Mouse (Mus musculus) mouse trophoblast stem cell (cell line): Measurements from ENCODE around the gene Ace.
"Not testable (repeated sequence)": the region's sequence is repeated elsewhere in the genome, so short reads cannot be mapped to it uniquely, and the experiment has no call there.

ENCODE experiments used
- in situ Hi-C, 2 experiments: fragments of 300-500 bp; cut with MseI, MboI; formaldehyde crosslinking; loops; 2 replicates in 1 of 2; 3 replicates in 1 of 2; pipeline ENCODE4 v1.15.1; 2025

The Ace gene

DNA sequence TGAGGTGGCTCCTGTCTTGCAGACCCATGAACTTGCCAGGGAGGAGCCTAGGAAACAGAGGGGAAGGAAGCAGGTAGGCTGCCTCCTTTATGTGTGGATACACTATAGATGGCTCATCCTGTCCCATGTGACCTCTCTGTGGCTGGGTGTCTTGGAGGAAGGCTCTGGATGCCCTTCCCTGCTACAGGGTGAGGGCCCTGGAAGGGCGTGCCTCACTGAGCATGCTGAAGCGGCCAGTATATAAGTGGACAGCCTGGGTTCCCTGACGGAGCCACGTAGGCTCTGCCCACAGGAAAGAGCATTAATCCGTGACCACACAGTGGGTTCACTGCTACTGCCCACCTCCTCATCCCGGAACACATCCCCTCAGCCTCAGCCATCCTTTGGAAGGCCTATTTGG lies 21.7 kb downstream of the Ace start:
- in situ Hi-C loops: no loop called here

DNA sequence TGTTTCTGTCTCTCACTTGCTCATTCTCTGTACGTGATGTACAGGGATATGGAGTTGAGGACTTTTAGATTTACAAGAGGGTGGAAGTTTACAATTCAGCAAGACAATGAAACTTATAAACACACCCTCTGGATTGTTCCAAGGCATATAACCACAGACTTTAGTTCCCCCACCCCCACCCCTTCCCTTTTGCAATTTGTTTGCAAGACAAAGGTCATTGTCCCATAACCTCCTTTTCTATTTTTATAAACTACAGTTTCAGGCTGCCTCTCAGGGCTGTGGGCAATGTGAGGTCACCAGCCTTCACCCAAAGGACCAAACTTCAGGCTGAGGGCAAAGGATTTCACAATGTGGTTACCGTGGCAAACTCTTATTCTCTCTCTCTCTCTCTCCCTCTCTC lies 22.5 kb downstream of the Ace start:
- in situ Hi-C loops: no loop called here

DNA sequence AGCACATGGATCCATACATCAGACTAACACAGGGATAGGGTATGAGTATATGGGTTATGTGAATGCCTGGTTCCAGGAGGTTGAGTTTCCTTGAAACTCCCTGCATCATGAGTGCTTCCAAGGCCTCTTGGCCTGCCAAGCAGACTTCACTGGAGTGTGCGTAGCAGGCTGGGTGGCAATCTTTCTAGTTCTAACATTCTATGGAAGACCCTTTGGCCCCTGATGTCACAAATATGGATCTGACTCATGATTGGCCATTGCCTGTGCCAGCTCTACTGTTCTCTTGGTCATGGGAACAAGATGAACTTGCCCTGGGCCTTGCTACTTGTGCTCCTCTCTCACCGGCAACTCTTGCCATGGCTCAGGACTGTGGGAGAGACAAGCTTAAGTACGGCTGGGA lies 26.6 kb downstream of the Ace start, which contains the start of gene Ace3:
Gene Ace3 (plus strand): TSS at position 301 of the 400 bp plus-strand sequence.
- in situ Hi-C loops: no loop called here

DNA sequence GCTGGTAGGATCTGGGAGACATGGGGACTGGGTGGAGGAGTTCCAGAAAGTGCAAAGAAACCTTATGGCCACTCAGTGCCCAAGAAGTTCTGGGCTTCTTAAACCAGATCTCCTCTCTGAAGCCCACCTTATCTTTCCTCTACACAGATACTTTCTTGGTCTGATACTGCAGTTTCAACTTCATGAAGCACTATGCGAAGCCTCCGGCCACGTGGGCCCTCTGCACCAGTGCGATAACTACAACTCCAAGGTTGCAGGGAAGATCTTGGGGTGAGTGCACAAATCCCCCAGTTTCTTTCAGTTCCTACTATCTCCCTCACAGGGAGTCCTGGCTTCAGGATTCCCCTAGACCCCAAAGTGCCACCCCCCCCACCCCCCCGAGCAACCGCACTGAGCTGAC lies 32.3 kb downstream of the Ace start:
- in situ Hi-C loops: no loop called here

DNA sequence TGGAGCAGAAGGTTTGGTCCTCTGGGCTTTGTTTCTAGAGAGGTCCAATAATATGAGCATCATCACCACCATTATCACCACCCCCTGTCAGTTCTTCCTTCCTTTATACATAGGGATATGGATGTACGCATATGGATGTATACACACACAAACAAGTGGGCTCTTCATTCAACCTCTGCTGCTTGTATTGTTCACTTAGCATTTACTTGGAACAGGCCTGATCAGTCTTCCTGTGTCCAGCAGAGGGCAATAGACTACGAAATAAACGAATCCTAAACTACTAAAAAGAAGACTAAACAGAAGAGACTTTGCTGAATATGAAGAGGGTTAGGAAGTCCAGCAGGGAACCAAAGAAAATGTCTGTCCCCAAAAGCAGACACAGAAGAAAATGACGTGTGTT lies 34.0 kb downstream of the Ace start:
- in situ Hi-C loops: no loop called here

DNA sequence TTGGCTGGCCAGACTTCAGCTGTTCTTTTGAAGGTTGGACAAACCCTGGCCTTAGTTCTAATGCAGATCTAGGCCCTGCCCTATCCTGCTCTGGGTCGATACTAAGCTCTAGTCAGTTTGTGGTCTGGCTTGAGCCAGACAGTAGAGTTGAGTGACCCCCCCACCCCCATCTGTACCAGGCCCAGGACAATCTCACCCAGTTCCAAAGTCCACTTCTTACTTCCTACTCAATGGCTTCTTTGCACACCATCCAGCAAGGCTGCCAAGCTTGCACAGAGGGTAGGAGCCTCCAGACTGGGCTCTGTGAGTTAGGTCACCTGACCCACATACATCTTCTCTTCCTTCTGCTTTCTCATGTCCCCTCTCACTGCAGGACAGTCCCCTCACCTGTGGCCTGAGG lies 36.8 kb downstream of the Ace start:
- in situ Hi-C loops: no loop called here

DNA sequence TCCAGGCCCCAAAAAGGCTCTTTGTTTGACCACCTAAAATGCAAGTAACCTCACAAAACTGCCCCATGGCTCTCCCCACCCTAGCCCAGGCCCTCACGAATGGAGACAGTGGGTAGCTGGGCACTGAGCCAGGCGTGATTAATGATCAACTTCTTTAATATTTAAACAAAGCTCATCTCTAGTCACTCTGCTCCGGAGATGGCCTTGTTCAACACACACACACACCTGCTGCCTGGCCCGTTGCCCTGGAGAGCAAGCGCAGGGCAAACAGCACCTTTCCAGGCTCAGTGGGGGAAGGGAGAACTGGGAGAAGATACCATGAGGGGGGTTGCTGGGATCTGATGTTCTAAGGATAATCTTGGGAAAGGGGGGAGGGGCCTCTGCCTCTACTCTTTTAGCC lies 38.2 kb downstream of the Ace start:
- in situ Hi-C loops: no loop called here

DNA sequence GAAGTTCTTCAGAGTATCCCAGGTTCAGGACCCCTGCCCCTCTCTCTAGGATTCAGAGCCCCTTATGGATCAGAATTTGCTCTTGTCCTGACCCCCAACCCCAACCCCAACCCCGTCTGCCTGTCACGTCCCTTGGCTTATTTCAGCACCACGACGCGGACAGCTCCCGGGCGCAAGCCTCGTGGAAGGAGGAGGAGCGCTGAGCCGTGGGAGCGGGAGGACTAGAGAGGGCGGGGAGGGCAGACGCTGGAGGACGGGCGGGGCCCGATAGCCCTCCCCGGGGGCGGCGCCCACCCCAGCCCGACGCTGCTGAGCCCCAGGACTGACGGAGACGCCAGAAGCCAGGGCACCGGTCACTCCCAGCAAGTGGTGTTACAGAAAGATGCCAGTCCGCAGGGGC lies 40.1 kb downstream of the Ace start, which contains the start of gene Kcnh6:
Gene Kcnh6 (plus strand): TSS at position 304 of the 400 bp plus-strand sequence.
- in situ Hi-C loops: no loop called here

DNA sequence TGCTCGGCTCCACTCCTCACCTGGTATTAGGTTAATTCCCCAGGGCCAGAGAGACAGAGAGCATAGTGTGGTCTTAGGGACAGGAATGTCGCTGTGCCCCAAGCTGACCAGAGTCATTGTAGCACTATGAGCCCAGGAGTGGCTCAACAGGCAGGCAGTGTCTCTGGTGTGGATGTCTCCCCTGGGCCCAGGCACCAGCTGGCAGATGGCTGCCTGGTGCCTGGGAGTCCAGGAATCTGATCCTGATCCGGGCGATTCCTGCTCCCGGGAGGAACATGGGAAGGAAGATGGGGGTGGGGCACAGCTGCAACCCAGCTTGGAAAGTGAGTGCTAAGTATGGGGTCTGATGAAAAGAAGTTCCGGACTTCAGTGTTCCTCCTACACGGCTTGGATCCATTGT lies 45.0 kb downstream of the Ace start:
- in situ Hi-C loops: no loop called here

DNA sequence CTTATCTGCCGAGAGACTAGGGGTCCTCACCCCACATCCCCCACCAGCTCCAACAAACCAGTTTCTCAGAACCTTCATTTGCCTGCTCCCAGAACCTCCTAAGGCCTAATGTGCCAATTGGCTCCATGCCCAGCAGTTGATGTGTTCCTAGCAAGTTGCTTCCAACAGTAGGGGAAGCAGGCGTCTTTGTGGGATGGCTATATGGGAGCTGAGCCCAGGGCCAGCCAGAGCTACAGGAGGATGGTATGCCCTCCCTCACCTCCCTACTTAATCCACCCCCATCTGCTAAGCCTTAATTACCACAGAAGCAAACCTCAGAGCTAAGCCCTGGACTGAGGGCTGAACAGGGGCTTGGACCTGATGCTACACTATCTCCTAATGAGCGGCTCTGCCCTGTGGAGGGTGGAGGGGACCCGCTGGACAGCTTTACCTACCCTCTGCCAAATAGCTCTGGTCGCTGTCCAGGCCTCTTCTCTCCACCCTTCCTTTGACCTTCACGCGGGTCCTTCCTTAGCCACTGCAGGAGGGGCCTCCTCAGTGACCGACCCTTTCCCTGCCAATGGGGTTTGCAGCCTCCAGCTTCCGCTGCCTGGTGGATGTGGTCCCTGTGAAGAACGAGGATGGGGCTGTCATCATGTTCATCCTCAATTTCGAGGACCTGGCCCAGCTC lies 45.9 kb downstream of the Ace start:
- in situ Hi-C loops: no loop called here

DNA sequence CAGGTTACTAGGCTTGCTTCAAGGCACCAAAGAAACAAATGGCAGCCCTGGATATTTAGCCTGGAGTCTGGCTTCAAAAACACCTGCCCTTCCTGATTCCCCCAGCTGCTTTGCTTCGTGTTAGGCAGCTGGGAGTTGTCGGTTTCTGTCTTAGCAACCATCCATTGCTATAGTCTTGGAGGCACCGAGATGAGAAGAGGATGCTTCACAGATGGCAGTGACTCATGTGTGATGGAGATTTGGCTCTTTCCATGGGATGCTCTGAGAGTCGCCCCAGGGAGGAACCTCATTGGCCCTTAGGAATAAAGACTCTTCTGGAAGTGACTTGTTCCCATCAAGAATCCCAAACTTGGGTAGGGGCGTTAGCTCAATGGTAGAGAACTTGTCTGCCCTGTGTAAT lies 48.7 kb downstream of the Ace start:
- in situ Hi-C loops: no loop called here

DNA sequence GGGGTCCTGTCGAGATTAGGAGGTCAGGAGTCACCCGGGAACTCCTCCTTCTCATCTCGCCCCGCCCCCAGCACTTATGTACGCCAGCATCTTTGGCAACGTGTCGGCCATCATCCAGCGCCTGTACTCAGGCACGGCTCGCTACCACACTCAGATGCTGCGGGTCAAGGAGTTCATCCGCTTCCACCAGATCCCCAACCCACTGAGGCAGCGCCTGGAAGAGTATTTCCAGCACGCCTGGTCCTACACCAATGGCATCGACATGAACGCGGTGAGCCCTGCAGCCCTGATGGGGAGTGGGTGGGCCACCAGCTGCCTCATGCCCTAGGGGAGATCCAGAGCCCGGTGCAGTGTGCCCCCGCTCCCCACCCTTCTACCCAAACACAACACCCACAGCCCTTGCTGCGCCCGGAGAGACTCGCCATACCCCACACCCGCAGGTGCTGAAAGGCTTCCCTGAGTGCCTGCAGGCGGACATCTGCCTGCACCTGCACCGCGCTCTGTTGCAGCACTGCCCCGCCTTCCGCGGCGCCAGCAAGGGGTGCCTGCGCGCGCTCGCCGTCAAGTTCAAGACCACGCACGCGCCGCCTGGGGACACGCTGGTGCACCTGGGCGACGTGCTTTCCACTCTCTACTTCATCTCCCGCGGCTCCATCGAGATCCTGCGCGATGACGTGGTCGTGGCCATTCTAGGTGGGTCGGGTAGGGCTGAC lies 52.5 kb downstream of the Ace start:
- in situ Hi-C loops: loop anchor here in 1 of 2 experiments (5.0 kb wide), 1 partner anchor 93 kb away; no protein-coding TSS in a partner anchor

DNA sequence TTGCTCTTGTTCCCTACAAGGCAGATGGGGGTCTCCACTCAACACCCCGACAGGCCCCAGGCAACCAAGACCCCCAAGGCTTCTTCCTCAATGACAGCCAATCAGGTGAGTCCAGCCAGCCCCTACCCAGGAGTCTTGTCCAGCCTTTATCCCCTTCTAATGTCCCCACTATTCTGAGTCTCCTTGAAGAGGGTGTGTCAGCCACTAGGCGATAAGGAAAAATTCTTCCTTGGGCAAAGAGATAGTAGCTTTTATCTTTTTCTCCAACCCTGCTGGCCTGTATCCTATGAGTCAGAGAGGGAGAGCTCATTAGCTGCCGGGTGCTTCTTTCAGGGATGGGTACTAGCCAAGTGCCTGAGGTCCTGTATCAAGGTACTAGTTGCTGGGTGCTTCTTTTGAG lies 58.0 kb downstream of the Ace start:
- in situ Hi-C loops: no loop called here

DNA sequence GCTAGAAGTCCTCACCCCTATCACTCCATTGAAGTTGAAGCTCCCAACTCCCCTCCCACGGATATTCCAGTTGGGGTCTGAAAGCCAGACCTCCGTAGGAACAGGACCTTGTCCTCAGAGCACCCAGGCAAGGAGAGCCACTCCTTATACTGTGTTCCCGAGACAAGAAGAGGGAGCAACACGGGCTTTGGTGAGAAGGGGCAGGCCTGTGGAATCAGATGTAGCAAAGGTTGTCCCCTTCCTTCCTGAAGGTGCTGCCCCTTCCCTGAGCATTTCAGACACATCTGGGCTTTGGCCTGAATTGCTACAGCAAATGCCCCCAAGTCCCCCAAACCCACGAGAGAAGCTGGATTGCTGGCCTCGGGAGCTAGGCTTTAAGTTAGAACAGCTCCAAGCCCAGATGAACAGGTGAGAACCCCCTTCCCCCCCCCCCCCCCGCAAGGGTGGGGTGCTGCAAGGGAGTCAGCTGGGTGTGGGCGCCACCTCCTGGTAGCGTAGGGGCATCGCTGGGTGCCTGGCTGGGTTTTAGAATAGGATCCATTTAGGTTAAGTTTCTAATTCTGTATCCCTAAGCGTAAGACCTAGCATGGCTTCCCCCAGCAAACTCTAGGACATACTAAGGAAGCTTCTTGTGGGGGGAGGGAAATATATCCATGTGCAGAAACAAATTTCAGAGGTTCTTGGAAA lies 58.9 kb downstream of the Ace start:
- in situ Hi-C loops: no loop called here

DNA sequence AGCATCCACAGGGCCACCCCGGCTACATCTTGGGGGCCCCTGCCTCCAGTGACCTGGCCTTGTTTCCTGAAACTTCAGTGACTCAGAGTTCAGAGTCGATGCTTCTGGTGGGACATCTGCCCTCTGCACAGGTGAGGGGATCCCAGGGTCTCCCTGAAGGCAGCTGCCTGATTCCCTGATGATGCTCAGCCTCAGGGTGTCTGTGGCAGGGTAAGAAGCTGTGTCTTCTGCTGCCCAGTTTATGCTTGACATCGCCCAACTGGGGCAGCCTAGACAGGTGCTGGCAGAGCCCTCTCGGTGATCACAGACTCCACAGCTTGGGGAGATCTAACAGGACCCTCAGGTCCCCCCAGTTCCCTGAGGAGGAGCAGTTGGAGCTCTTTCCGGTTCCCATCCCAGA lies 59.9 kb downstream of the Ace start:
- in situ Hi-C loops: no loop called here

DNA sequence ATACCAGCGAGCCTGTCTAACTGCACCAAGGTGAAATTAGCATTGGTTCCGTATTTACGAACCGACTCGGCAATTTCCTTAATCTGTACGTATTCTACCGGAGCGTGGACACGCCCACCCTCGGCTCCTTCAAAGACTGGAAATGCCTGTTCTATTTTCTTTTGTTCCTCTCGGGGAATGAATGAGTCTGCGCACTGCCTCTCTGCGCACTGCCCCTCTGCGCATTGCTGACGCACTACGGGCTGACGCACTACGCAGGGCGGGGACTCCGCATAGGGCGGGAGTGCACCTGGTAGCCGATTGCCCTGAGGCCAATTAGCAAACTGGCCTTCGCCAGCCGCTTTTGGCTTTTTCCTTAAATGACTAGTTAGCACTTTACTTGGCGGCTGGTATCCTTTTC lies 64.3 kb downstream of the Ace start:
- in situ Hi-C loops: not testable (repeated sequence)

DNA sequence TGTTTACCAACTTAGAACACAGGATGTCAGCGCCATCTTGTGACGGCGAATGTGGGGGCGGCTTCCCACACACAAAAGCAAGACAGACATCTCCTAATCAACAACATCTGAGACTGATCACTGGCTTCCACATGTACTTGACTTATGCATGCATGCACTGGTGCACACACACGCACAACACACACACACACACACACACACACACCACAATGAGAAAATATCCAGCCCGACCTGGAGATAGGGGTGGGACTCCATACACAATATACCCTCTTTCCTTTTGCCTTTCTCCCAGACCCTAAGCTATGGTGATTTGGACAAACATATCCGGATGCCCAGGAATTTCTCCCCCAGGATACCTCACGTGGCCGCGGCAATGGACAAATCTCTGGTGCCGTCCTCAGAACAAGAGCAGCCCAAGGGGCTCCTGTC lies 65.8 kb downstream of the Ace start:
- in situ Hi-C loops: no loop called here

DNA sequence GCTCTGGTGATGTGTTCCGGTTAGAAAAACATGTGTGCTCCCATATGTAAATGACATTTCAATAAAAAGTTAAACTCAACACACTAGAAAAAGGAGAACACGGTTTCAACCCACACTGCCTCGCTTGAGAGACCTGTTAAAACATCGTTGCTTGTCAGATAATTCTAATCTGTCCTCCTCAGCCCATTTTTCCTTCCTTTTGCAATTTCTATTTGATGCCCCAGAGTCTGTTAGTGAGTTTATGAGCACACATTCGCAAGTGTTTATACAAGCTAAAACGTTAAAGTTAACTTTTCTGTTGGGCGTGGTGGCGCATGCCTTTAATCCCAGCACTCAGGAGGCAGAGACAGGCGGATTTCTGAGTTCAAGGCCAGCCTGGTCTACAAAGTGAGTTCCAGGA lies 67.2 kb downstream of the Ace start:
- in situ Hi-C loops: no loop called here

DNA sequence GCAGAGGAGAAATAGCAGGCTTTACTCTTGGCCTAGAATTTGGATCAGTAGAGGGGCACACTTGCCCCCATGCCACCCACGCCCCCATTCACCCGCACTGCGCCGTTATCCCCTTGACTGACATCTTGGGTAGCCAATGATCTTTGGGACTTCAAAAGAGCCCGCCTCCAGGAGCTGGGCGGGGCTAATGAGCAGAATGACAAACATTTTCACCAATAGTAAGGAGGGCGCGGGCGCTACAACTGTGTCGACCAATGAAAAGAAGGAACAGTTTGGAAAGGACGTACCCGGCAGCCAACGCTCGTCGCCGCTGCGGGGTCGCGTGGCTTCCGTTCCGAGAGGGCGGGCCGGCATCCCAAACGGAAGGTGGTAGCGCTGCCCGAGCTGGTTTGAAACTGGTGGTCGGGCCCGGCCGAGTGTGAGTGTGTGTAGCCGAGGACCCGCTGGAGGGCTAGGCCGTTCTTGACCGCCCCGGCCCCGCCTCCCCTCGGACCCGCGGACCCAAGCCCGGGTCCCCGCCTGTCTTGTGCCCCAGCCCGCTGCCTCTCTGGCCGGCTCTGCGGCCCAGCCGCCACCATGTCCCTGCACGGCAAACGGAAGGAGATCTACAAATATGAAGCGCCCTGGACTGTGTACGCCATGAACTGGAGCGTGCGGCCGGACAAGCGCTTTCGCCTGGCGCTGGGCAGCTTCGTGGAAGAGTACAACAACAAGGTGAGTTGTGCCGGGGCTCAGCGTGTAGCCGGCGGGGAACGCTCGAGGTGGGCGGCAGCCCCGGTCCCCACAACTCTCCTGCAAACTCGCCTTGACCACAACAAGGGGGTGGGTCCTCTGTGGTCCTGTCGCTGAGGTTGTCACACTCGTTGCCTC lies 69.0 kb downstream of the Ace start, which contains the start of gene Dcaf7:
Gene Dcaf7 (plus strand): TSS at position 325 of the 870 bp plus-strand sequence.
- in situ Hi-C loops: no loop called here

DNA sequence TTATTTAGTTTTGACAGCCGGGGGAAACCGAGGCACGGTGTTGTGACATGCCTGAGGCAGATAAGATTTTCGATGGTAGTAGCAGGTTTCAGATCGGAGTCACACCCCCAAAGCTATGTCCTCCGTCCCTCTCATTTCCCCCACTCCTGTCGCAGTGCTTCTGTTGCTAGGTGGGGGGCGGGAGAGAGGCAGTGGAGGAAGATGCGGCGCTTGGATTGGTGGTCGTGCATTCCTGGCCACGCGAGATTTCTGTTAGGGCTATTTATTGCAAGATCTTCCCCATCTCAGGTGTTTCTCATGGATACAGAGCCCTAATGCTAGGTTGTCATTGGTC lies 69.6 kb downstream of the Ace start:
- in situ Hi-C loops: no loop called here
